Mouse (Mus musculus) cerebellum, adult 2 months (tissue): ENCODE measurements around the gene Fgfr2.

Source experiments
- CTCF ChIP-seq: fragments of 200-500 bp; IDR thresholded peaks from 2 replicates; pipeline ENCODE4 v1.5.1; 2011; ENCODE audit warnings: low read depth, mild to moderate bottlenecking, control low read depth, low read length, moderate library complexity, borderline replicate concordance; ENCODE audit not compliant: insufficient read depth
- POLR2A ChIP-seq: fragments of 200-500 bp; IDR thresholded peaks from 2 replicates; pipeline ENCODE4 v1.6.1; 2011; ENCODE audit warnings: low read length, control low read depth, borderline replicate concordance; ENCODE audit not compliant: insufficient read depth

- TF ChIP-seq POLR2A (no peak), CTCF (no peak)
These were observed 2949.2 kb downstream of the Fgfr2 start for GRCm38 (mm10) chr7:130173914-130174313.
